Mouse (Mus musculus): ENCODE results near the gene Pten.

DNA sequence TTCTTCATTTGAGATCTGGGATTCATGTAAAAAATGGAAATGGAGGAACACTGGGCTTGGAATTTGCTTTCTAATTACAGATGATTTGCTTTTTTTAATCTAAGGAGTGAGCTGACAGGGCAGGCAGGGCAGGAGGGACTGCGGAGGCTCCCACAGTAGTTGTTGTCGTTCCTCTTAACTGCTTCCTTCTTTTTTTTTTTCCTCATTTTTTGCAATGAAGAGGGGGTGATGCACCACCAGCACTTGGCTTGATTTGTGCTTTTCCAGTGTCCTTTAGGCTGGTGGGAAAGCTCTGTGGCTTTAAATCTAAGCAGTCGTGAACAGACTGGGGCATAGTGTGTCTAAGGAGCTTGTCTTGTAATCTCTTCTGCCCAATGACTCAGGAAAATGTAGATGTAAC lies 21.8 kb downstream of the Pten start:
- TF ChIP-seq CTCF (IDR thresholded peaks at IDR 0.05) (no peak), EP300 (IDR thresholded peaks at IDR 0.05) (no peak)
